Mouse (Mus musculus) midbrain, embryonic 12.5 days (tissue): ENCODE data around the gene Sec14l3. TPM values are rescaled to one million over a fixed set of nuclear protein-coding genes. Genes with fewer than 3 reads are reported as not detected.
A peak's percentile ranks its signal among the peaks of the same experiment; 100 is the strongest.
"Not testable (repeated sequence)": the region's sequence is repeated elsewhere in the genome, so short reads cannot be mapped to it uniquely, and the experiment has no call there.

Experiments used
- ATAC-seq: fragments of 200-750 bp; cut with Nextera tagmentation; 2 replicates; pipeline ENCODE4 v1.8.0; 2017; ENCODE audit warnings: low read depth, moderate TSS enrichment, moderate library complexity; ENCODE audit not compliant: low FRiP score
- H3K27ac ChIP-seq: fragments of 300-500 bp; sonication (generic); replicated peaks from 2 replicates; pipeline ENCODE4 v1.5.1; 2016; ENCODE audit warnings: mild to moderate bottlenecking
- H3K27me3 ChIP-seq: fragments of 300-500 bp; sonication (generic); 2 replicates; pipeline ENCODE4 v1.6.1; 2016; ENCODE audit warnings: mild to moderate bottlenecking
- H3K36me3 ChIP-seq: fragments of 300-500 bp; sonication (generic); 2 replicates; pipeline ENCODE4 v1.6.1; 2016
- H3K4me1 ChIP-seq: fragments of 300-500 bp; sonication (generic); 2 replicates; pipeline ENCODE4 v1.6.1; 2016
- H3K4me2 ChIP-seq: fragments of 300-500 bp; sonication (generic); replicated peaks from 2 replicates; pipeline ENCODE4 v1.6.1; 2016; ENCODE audit warnings: mild to moderate bottlenecking, moderate library complexity
- H3K4me3 ChIP-seq: fragments of 300-500 bp; sonication (generic); 2 replicates; pipeline ENCODE4 v1.5.1; 2016; ENCODE audit warnings: mild to moderate bottlenecking
- H3K9ac ChIP-seq: fragments of 300-500 bp; sonication (generic); replicated peaks from 2 replicates; pipeline ENCODE4 v1.6.1; 2016; ENCODE audit warnings: mild to moderate bottlenecking, moderate library complexity
- H3K9me3 ChIP-seq: fragments of 300-500 bp; sonication (generic); 2 replicates; pipeline ENCODE4 v1.6.1; 2016; ENCODE audit warnings: mild to moderate bottlenecking
- WGBS: fragments of 180-500 bp; shearing (Covaris S2); methylation state at CpG from one replicate; pipeline ENCODE4 v1.1.7; 2016; 5-methylcytosine and 5-hydroxymethylcytosine counted together
- polyA plus RNA-seq: library from polyadenylated mRNA; unstranded; fragments of >200 nt; fragmentation: Nextera tagmentation; extraction: Ambion mirVana; gene quantifications from 2 replicates; pipeline ENCODE4 v1.2.1, GENCODE M21; 2016

Sec14l3 gene
- polyA plus RNA-seq, 1 experiment from 2014 or later, result not detected

- peaks cover 6% of the 10 kb centered on the region for H3K4me1 ChIP-seq
- no peak for ATAC-seq
- H3K9ac ChIP-seq, result no peak overlapping the region
- H3K27ac ChIP-seq, result no peak overlapping the region
- no peak overlapping the region for H3K4me2 ChIP-seq
- H3K36me3 ChIP-seq, result peaks cover 4% of the 10 kb centered on the region; the same call in 1 of the 2 replicates
- no peak overlapping the region for H3K4me3 ChIP-seq
- no peaks in the 10 kb centered on the region for H3K9me3 ChIP-seq
- H3K27me3 ChIP-seq, result peaks cover 19% of the 10 kb centered on the region
- WGBS, result 88% methylated on average over 6 of the region's 6 CpGs
Observed at GRCm38 (mm10) chr11:4112861-4113260, 48.2 kb downstream of the Sec14l3 start.

- H3K36me3 ChIP-seq, result peaks cover 4% of the 10 kb centered on the region; the same call in 1 of the 2 replicates
- H3K4me2 ChIP-seq, result no peak overlapping the region
- H3K9me3 ChIP-seq, result no peaks in the 10 kb centered on the region
- no peak overlapping the region for H3K4me3 ChIP-seq
- 79% methylated on average over 4 of the region's 4 CpGs for WGBS
- peaks cover 12% of the 10 kb centered on the region for H3K4me1 ChIP-seq
- H3K27ac ChIP-seq, result no peak overlapping the region
- no peak for ATAC-seq
- H3K9ac ChIP-seq, result no peak overlapping the region
- H3K27me3 ChIP-seq, result peaks cover 26% of the 10 kb centered on the region
Observed at GRCm38 (mm10) chr11:4113496-4113895, 48.9 kb downstream of the Sec14l3 start.

- WGBS, result 81% methylated on average over 6 of the region's 6 CpGs
- no peak overlapping the region for H3K4me3 ChIP-seq
- ATAC-seq, result no peak
- no peak overlapping the region for H3K4me2 ChIP-seq
- H3K9me3 ChIP-seq, result no peaks in the 10 kb centered on the region
- peaks cover 28% of the 10 kb centered on the region for H3K27me3 ChIP-seq
- peaks cover 12% of the 10 kb centered on the region for H3K4me1 ChIP-seq
- H3K9ac ChIP-seq, result no peak overlapping the region
- H3K36me3 ChIP-seq, result peaks cover 4% of the 10 kb centered on the region; the same call in 1 of the 2 replicates
- H3K27ac ChIP-seq, result no peak overlapping the region
Observed at GRCm38 (mm10) chr11:4113970-4114369, 49.3 kb downstream of the Sec14l3 start.

GRCm38 (mm10) chr11:4114541-4114940, 49.9 kb downstream of the Sec14l3 start:
- peaks cover 12% of the 10 kb centered on the region for H3K4me1 ChIP-seq
- H3K9me3 ChIP-seq, H3K4me3 ChIP-seq, H3K9ac ChIP-seq, H3K36me3 ChIP-seq, H3K4me2 ChIP-seq, H3K27ac ChIP-seq, ATAC-seq: not testable (repeated sequence)
- 71% methylated on average over 6 of the region's 6 CpGs for WGBS
- peaks cover 33% of the 10 kb centered on the region for H3K27me3 ChIP-seq

GRCm38 (mm10) chr11:4115407-4115806, 50.8 kb downstream of the Sec14l3 start:
- Histone ChIP-seq H3K4me3 (no peak overlapping the region), H3K4me2 (no peak overlapping the region), H3K27me3 (peaks cover 39% of the 10 kb centered on the region), H3K9me3 (no peaks in the 10 kb centered on the region), H3K36me3 (peaks cover 4% of the 10 kb centered on the region; the same call in 1 of the 2 replicates), H3K27ac (no peak overlapping the region), H3K9ac (no peak overlapping the region), H3K4me1 (peaks cover 12% of the 10 kb centered on the region)
- no peak for ATAC-seq
- WGBS, result 90% methylated on average over 4 of the region's 4 CpGs

- WGBS, result 69% methylated on average over 11 of the region's 11 CpGs
- H3K9me3 ChIP-seq, result no peaks in the 10 kb centered on the region
- no peak overlapping the region for H3K27ac ChIP-seq
- no peak for ATAC-seq
- H3K9ac ChIP-seq, result no peak overlapping the region
- peaks cover 39% of the 10 kb centered on the region for H3K27me3 ChIP-seq
- no peaks in the 10 kb centered on the region for H3K36me3 ChIP-seq
- no peak overlapping the region for H3K4me3 ChIP-seq
- no peak overlapping the region for H3K4me2 ChIP-seq
- peaks cover 12% of the 10 kb centered on the region for H3K4me1 ChIP-seq
Observed at GRCm38 (mm10) chr11:4116458-4117141, 52.0 kb downstream of the Sec14l3 start.

GRCm38 (mm10) chr11:4117372-4118071, 52.9 kb downstream of the Sec14l3 start:
- Histone ChIP-seq H3K9me3 (no peaks in the 10 kb centered on the region), H3K36me3 (no peaks in the 10 kb centered on the region), H3K4me2 (peak overlapping the region; percentile 94), H3K27me3 (peaks cover 39% of the 10 kb centered on the region), H3K4me3 (peak overlapping the region; percentile 64), H3K9ac (peak overlapping the region; percentile 73; the same call in 1 of the 2 replicates), H3K4me1 (peaks cover 12% of the 10 kb centered on the region), H3K27ac (no peak overlapping the region)
- WGBS, result 38% methylated on average over 3 of the region's 3 CpGs
- no peak for ATAC-seq

- H3K4me3 ChIP-seq, result peak overlapping the region; percentile 64
- H3K27ac ChIP-seq, result no peak overlapping the region
- ATAC-seq, result peak; percentile 75
- H3K9me3 ChIP-seq, result no peaks in the 10 kb centered on the region
- peak overlapping the region; percentile 94 for H3K4me2 ChIP-seq
- H3K27me3 ChIP-seq, result peaks cover 39% of the 10 kb centered on the region
- H3K4me1 ChIP-seq, result peaks cover 12% of the 10 kb centered on the region
- H3K36me3 ChIP-seq, result no peaks in the 10 kb centered on the region
- peak overlapping the region; percentile 73 for H3K9ac ChIP-seq
- WGBS, result 4% methylated on average over 41 of the region's 41 CpGs
Observed at GRCm38 (mm10) chr11:4118081-4118921, 53.7 kb downstream of the Sec14l3 start.

GRCm38 (mm10) chr11:4119635-4120034, 55.0 kb downstream of the Sec14l3 start:
- 82% methylated on average over 5 of the region's 5 CpGs for WGBS
- H3K36me3 ChIP-seq, result no peaks in the 10 kb centered on the region
- H3K27me3 ChIP-seq, result peaks cover 39% of the 10 kb centered on the region

GRCm38 (mm10) chr11:4121691-4122090, 57.0 kb downstream of the Sec14l3 start:
- Histone ChIP-seq H3K4me3 (no peak overlapping the region), H3K4me1 (peaks cover 12% of the 10 kb centered on the region), H3K9me3 (peaks cover 3% of the 10 kb centered on the region; the same call in 1 of the 2 replicates), H3K27ac (no peak overlapping the region), H3K36me3 (no peaks in the 10 kb centered on the region), H3K9ac (no peak overlapping the region), H3K27me3 (peaks cover 32% of the 10 kb centered on the region), H3K4me2 (no peak overlapping the region)
- no peak for ATAC-seq
- 81% methylated on average over 3 of the region's 3 CpGs for WGBS

More at GRCm38 (mm10) chr11:4119635-4120034, 55.0 kb downstream of the Sec14l3 start:
- H3K9ac ChIP-seq, result no peak overlapping the region
- no peak for ATAC-seq
- peaks cover 12% of the 10 kb centered on the region for H3K4me1 ChIP-seq
- H3K4me2 ChIP-seq, result no peak overlapping the region
- H3K4me3 ChIP-seq, result no peak overlapping the region
- no peaks in the 10 kb centered on the region for H3K9me3 ChIP-seq
- no peak overlapping the region for H3K27ac ChIP-seq

GRCm38 (mm10) chr11:4122226-4122625, 57.6 kb downstream of the Sec14l3 start:
- Histone ChIP-seq H3K4me2 (no peak overlapping the region), H3K27ac (no peak overlapping the region), H3K9ac (no peak overlapping the region), H3K4me3 (no peak overlapping the region), H3K36me3 (no peaks in the 10 kb centered on the region), H3K27me3 (peaks cover 26% of the 10 kb centered on the region), H3K4me1 (peaks cover 12% of the 10 kb centered on the region), H3K9me3 (peaks cover 3% of the 10 kb centered on the region; the same call in 1 of the 2 replicates)
- 74% methylated on average over 5 of the region's 5 CpGs for WGBS
- no peak for ATAC-seq
